Mouse (Mus musculus) forebrain, embryonic 10.5 days (tissue): ENCODE measurements at regions not wholly inside any gene's neighbourhood (a gene's known extent, or its start where the extent isn't known, plus 50 kb on each side); places are given as distances from the start of the nearest gene placed in this dataset.

Source experiments
- DNase-seq: peaks from one replicate; pipeline ENCODE4 v3.0.0-alpha.2; 2017; ENCODE audit warnings: low spot score; ENCODE audit errors: extremely low spot score
- H3K27ac ChIP-seq: fragments of 300-500 bp; sonication (generic); 2 replicates; pipeline ENCODE4 v1.5.1; 2016; ENCODE audit warnings: mild to moderate bottlenecking
- H3K27me3 ChIP-seq: fragments of 300-500 bp; sonication (generic); 2 replicates; pipeline ENCODE4 v1.6.1; 2016; ENCODE audit warnings: mild to moderate bottlenecking; ENCODE audit not compliant: poor library complexity, severe bottlenecking
- H3K36me3 ChIP-seq: fragments of 300-500 bp; sonication (generic); replicated peaks from 2 replicates; pipeline ENCODE4 v1.6.1; 2016; ENCODE audit warnings: mild to moderate bottlenecking, moderate library complexity
- H3K4me1 ChIP-seq: fragments of 300-500 bp; sonication (generic); 2 replicates; pipeline ENCODE4 v1.6.1; 2016
- H3K4me3 ChIP-seq: fragments of 300-500 bp; sonication (generic); 2 replicates; pipeline ENCODE4 v1.5.1; 2016; ENCODE audit warnings: mild to moderate bottlenecking, moderate library complexity
- H3K9me3 ChIP-seq: fragments of 300-500 bp; sonication (generic); 2 replicates; pipeline ENCODE4 v1.6.1; 2016; ENCODE audit warnings: mild to moderate bottlenecking, moderate library complexity
- WGBS: fragments of 180-500 bp; shearing (Covaris S2); methylation state at CpG from one replicate; pipeline ENCODE4 v1.1.7; 2016; 5-methylcytosine and 5-hydroxymethylcytosine counted together

GRCm38 (mm10) chrX:169554359-169554758 lies 130.6 kb upstream of the Mid1 start:
- Histone ChIP-seq H3K27me3 (peaks cover 81% of the 10 kb centered on the region), H3K27ac (no peak overlapping the region), H3K36me3 (no peaks in the 10 kb centered on the region), H3K9me3 (no peaks in the 10 kb centered on the region), H3K4me1 (no peaks in the 10 kb centered on the region), H3K4me3 (no peak overlapping the region)
- no peak for DNase-seq
- 88% methylated on average over 1 of the region's 1 CpGs for WGBS

DNA sequence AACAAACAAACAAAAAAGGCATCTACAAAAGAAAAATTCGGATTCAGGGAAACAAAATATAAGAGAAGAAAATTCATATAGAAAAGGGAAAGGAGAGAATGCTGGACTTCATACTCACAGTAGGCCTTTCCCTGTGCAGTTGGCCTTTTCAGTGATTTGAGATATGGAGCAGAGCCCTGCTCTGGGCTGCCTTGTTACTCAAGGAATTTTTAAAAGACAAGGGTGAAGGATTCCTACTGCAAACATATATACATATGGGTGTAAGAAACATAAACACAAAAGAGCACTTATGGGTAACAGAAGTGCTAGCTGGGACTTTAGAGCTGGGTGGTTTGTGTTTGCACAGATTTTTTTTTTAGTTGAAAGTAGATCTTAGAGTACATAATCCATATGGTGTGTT lies 132.1 kb upstream of the Mid1 start:
- H3K4me3 ChIP-seq: no peak overlapping the region
- DNase-seq: no peak
- WGBS: 77% methylated on average over 1 of the region's 1 CpGs
- H3K4me1 ChIP-seq: no peaks in the 10 kb centered on the region
- peaks cover 77% of the 10 kb centered on the region for H3K27me3 ChIP-seq
- H3K36me3 ChIP-seq: no peaks in the 10 kb centered on the region
- no peak overlapping the region for H3K27ac ChIP-seq
- H3K9me3 ChIP-seq: no peaks in the 10 kb centered on the region

DNA sequence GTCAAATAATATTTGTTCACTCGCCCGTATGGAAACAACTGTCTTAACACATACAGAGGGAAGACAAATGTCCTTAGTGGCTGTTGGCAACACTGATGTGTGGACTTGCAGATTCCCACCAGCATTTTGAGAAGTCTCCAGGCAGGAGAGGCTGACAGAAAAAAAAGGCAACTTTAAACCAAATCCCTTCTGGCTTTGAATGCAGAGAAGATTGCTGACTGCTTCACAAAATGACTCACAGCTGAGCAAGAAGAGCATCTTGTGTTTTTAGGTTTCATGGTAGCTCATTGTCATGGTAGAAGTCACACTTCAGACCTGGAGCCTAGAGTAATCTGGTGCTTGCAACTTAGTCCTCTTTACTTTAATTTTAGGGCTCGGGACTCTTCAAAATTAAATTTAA lies 141.0 kb upstream of the Mid1 start:
- no peak overlapping the region for H3K4me3 ChIP-seq
- H3K27me3 ChIP-seq: peaks cover 72% of the 10 kb centered on the region
- no peak for DNase-seq
- no peaks in the 10 kb centered on the region for H3K36me3 ChIP-seq
- no peaks in the 10 kb centered on the region for H3K4me1 ChIP-seq
- no peaks in the 10 kb centered on the region for H3K9me3 ChIP-seq
- no peak overlapping the region for H3K27ac ChIP-seq
- WGBS: 96% methylated on average over 3 of the region's 3 CpGs

DNA sequence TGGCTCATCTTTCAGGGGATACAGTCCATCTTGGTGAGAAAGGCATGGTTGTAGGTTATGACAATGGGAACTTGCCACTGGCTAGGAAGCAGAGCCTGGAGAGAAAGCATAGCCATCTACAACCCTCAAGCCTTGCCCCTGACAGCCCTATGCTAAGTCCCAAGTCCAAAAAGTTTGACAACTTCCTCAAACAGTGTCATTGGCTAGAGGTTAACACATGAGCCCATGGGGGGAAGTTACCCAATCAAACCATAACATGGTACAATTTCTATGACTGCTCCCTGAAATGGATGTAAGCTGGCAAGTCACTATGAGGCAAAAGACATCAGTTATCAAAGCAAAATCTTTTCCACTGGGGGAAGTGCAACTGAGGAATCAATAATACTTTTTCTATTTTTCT lies 176.8 kb upstream of the Mid1 start:
- no peak for DNase-seq
- Histone ChIP-seq H3K4me3 (no peak overlapping the region), H3K36me3 (no peaks in the 10 kb centered on the region), H3K27ac (no peak overlapping the region), H3K27me3 (peaks cover 55% of the 10 kb centered on the region), H3K4me1 (no peaks in the 10 kb centered on the region), H3K9me3 (no peaks in the 10 kb centered on the region)

DNA sequence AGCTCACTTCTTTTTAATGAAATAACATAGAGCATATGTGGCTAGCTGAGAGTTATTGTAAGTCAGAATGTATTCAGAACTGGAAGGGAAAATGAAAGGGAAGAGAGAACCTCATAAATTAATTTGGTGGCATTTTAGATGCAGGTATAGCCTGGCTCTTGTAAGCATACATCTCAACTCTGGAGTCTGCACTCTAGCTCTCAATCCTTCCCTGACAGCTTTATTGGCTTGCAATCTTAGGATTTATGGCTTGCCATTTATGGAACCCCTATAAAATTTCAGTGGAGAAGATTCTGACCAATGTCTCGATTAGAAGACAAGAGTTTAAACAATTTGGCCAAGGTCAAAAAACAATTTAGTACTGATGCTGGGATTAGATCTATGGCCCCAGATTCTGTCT lies 173.4 kb upstream of the Hccs start:
- no peak overlapping the region for H3K4me3 ChIP-seq
- H3K27ac ChIP-seq: no peak overlapping the region
- H3K9me3 ChIP-seq: no peaks in the 10 kb centered on the region
- no peaks in the 10 kb centered on the region for H3K36me3 ChIP-seq
- peaks cover 30% of the 10 kb centered on the region for H3K27me3 ChIP-seq
- 74% methylated on average over 1 of the region's 1 CpGs for WGBS
- DNase-seq: no peak
- no peaks in the 10 kb centered on the region for H3K4me1 ChIP-seq

DNA sequence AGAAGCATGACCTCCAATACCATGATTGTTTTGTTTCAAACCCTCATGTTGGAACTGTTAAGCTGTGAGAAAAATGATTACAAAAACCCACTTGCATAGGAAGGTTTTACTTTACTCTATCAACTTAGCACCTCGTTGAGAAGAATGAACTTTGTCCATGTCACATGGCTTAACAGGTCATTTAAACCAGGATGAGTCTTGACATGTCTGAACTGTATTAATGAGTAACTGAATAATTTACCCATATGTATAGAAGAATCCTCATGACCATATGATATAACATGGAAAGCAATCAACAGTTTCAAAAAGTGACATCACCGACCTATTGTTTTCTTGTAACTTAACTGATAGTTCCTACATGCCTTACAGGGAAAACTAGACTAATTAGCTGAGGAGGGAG lies 153.3 kb upstream of the Hccs start:
- H3K27ac ChIP-seq: no peak overlapping the region
- H3K4me3 ChIP-seq: no peak overlapping the region
- H3K27me3 ChIP-seq: peaks cover 79% of the 10 kb centered on the region
- WGBS: 90% methylated on average over 2 of the region's 2 CpGs
- H3K9me3 ChIP-seq: no peaks in the 10 kb centered on the region
- H3K4me1 ChIP-seq: no peaks in the 10 kb centered on the region
- DNase-seq: no peak
- no peaks in the 10 kb centered on the region for H3K36me3 ChIP-seq

DNA sequence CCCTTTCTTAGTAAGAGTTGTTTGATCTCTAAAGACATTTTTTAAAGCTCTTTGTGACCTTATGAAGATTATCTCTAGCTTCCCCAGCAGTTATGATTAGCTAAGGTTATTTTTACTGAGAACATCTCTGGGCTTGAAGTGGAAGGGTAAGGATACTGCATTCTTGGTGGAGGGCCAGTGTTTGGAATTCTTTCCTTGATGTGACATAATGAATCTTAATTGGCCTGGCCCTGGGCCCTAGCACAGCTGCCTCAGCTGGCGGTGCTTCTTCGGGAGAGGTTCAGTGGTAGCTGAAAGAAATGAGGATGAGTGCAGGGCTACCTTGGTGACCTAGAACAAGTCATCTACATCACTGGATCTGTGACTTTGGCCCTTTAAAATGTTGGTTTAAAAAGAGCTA lies 150.5 kb upstream of the Hccs start:
- H3K36me3 ChIP-seq: no peaks in the 10 kb centered on the region
- peaks cover 85% of the 10 kb centered on the region for H3K27me3 ChIP-seq
- H3K27ac ChIP-seq: no peak overlapping the region
- no peak for DNase-seq
- H3K4me1 ChIP-seq: no peaks in the 10 kb centered on the region
- no peak overlapping the region for H3K4me3 ChIP-seq
- no peaks in the 10 kb centered on the region for H3K9me3 ChIP-seq
- WGBS: 22% methylated on average over 2 of the region's 2 CpGs

- peaks cover 67% of the 10 kb centered on the region for H3K27me3 ChIP-seq
- 77% methylated on average over 3 of the region's 3 CpGs for WGBS
- H3K4me3 ChIP-seq: no peak overlapping the region
- no peaks in the 10 kb centered on the region for H3K36me3 ChIP-seq
- H3K27ac ChIP-seq: no peak overlapping the region
- no peaks in the 10 kb centered on the region for H3K9me3 ChIP-seq
- no peaks in the 10 kb centered on the region for H3K4me1 ChIP-seq
- DNase-seq: no peak
Observed at GRCm38 (mm10) chrX:169450159-169450558, 130.0 kb upstream of the Hccs start.

- Histone ChIP-seq H3K27me3 (peaks cover 52% of the 10 kb centered on the region), H3K4me1 (no peaks in the 10 kb centered on the region), H3K9me3 (no peaks in the 10 kb centered on the region), H3K36me3 (no peaks in the 10 kb centered on the region), H3K4me3 (no peak overlapping the region), H3K27ac (no peak overlapping the region)
- DNase-seq: no peak
Observed at GRCm38 (mm10) chrX:169439546-169439945, 119.4 kb upstream of the Hccs start.

DNA sequence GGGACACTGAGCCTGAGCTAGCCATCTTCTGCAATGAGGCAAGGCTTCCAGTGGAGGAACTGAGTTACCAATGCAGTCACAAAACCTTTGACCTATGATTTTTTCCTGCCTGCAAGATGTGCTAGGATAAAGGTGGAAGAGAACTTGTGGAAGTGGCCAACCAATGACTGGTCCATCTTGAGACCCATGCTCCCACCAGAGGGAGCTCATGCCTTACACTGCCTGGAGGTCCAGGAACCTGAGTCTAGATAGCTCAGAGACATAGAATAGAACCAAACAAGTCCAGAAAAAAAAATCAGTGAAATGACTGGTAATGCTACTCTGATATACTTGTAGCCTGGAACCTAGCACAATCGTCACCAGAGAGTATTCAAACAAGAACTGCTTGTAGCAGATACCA lies 118.5 kb upstream of the Hccs start:
- Histone ChIP-seq H3K27ac (no peak overlapping the region), H3K4me3 (no peak overlapping the region), H3K4me1 (no peaks in the 10 kb centered on the region), H3K36me3 (no peaks in the 10 kb centered on the region), H3K27me3 (peaks cover 47% of the 10 kb centered on the region), H3K9me3 (no peaks in the 10 kb centered on the region)
- no peak for DNase-seq
- whole genome bisulfite sequencing: 83% methylated on average over 1 of the region's 1 CpGs

DNA sequence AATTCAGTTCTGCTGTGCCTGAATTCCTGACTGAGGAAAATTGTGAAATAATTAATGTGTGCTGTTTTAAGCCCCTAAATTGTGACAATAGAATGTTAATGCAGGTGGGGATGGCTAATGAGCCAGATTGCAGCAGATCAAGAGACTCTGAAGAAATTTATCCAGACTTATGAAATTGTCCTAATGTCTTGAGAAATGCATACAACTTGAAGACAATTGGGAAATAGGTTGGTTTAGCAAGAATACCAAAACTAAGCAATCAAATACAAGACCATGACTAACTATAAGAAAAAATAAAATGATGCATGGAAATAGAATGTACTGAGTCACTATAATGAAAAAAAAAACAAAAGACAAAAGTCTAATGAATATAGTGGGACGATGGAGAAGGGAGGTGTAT lies 113.7 kb upstream of the Hccs start:
- no peak overlapping the region for H3K27ac ChIP-seq
- H3K4me3 ChIP-seq: no peak overlapping the region
- peaks cover 71% of the 10 kb centered on the region for H3K27me3 ChIP-seq
- 95% methylated on average over 1 of the region's 1 CpGs for WGBS
- no peak for DNase-seq
- H3K4me1 ChIP-seq: no peaks in the 10 kb centered on the region
- no peaks in the 10 kb centered on the region for H3K36me3 ChIP-seq
- H3K9me3 ChIP-seq: no peaks in the 10 kb centered on the region

GRCm38 (mm10) chrX:169396825-169397224 lies 76.7 kb upstream of the Hccs start:
- no peaks in the 10 kb centered on the region for H3K36me3 ChIP-seq
- no peak overlapping the region for H3K27ac ChIP-seq
- no peak overlapping the region for H3K4me3 ChIP-seq
- no peaks in the 10 kb centered on the region for H3K9me3 ChIP-seq
- H3K4me1 ChIP-seq: no peaks in the 10 kb centered on the region
- 87% methylated on average over 2 of the region's 2 CpGs for WGBS
- DNase-seq: no peak
- H3K27me3 ChIP-seq: peaks cover 47% of the 10 kb centered on the region

- H3K36me3 ChIP-seq: no peaks in the 10 kb centered on the region
Observed at GRCm38 (mm10) chrX:169386640-169387039, 66.5 kb upstream of the Hccs start.

More at GRCm38 (mm10) chrX:169386640-169387039, 66.5 kb upstream of the Hccs start:
- Histone ChIP-seq H3K27me3 (peaks cover 51% of the 10 kb centered on the region), H3K9me3 (no peaks in the 10 kb centered on the region), H3K27ac (no peak overlapping the region), H3K4me3 (no peak overlapping the region), H3K4me1 (no peaks in the 10 kb centered on the region)
- no peak for DNase-seq
